Mouse (Mus musculus) liver, postnatal 0 days (tissue): ENCODE measurements around the gene Gpr146.

ENCODE experiments used
- CTCF ChIP-seq: sonication (generic); IDR thresholded peaks from 2 replicates; pipeline ENCODE4 v1.5.1; 2016; ENCODE audit warnings: antibody characterized with exemption, low read depth
- EP300 ChIP-seq: IDR thresholded peaks from 2 replicates; pipeline ENCODE4 v1.6.1; 2016; ENCODE audit warnings: antibody characterized with exemption, low read depth, mild to moderate bottlenecking

- TF ChIP-seq CTCF (no peak), EP300 (no peak)
Measured at GRCm38 (mm10) chr5:139427989-139428388, 50.5 kb downstream of the Gpr146 start.
